Mouse (Mus musculus) myocyte (in vitro differentiated cells): Measurements from ENCODE around the gene Myo1d.

Experiments used
- E2F4 ChIP-seq: IDR thresholded peaks from one replicate; pipeline ENCODE4 v1.6.1; 2011; ENCODE audit warnings: mild to moderate bottlenecking, control low read depth, moderate library complexity; ENCODE audit not compliant: insufficient read depth
- MYOG ChIP-seq, 3 experiments: IDR thresholded peaks; one replicate each; pipeline ENCODE4 v1.6.1; 2011; ENCODE audit warnings: control low read depth in 2 of 3, low read depth in 2 of 3, mild to moderate bottlenecking in 2 of 3; ENCODE audit not compliant: insufficient read length in 2 of 3, control insufficient read depth in 1 of 3, insufficient read depth in 1 of 3
- POLR2A ChIP-seq: IDR thresholded peaks from one replicate; pipeline ENCODE4 v1.6.1; 2011; ENCODE audit warnings: low read depth, mild to moderate bottlenecking, control low read depth, moderate library complexity; ENCODE audit not compliant: insufficient read length
- USF1 ChIP-seq: IDR thresholded peaks from one replicate; pipeline ENCODE4 v1.6.1; 2011; ENCODE audit warnings: low read depth, mild to moderate bottlenecking, control low read depth, moderate library complexity

- TF ChIP-seq POLR2A, result no peak
- no peak for TF ChIP-seq MYOG (IDR thresholded peaks at IDR 0.05; ENCODE audit: control insufficient read depth in 1 of 3, insufficient read depth in 1 of 3, insufficient read length in 2 of 3, low read depth in 2 of 3)
- no peak for TF ChIP-seq E2F4
- TF ChIP-seq USF1, result no peak
Observed at GRCm38 (mm10) chr11:80791677-80792432, 12.0 kb upstream of the Myo1d start.
